Mouse (Mus musculus) embryonic facial prominence, embryonic 10.5 days (tissue): ENCODE measurements at regions not wholly inside any gene's neighbourhood (a gene's known extent, or its start where the extent isn't known, plus 50 kb on each side); places are given as distances from the start of the nearest gene placed in this dataset.
A peak's percentile ranks its signal among the peaks of the same experiment; 100 is the strongest.
"Not testable (repeated sequence)": the region's sequence is repeated elsewhere in the genome, so short reads cannot be mapped to it uniquely, and the experiment has no call there.

ENCODE experiments used
- DNase-seq: peaks from one replicate; pipeline ENCODE4 v3.0.0-alpha.2; 2017; ENCODE audit warnings: low spot score
- H3K27ac ChIP-seq: fragments of 300-500 bp; sonication (generic); replicated peaks from 2 replicates; pipeline ENCODE4 v1.5.1; 2016; ENCODE audit warnings: mild to moderate bottlenecking
- H3K27me3 ChIP-seq: fragments of 300-500 bp; sonication (generic); replicated peaks from 2 replicates; pipeline ENCODE4 v1.6.1; 2016; ENCODE audit warnings: low read depth, mild to moderate bottlenecking; ENCODE audit not compliant: poor library complexity, severe bottlenecking
- H3K36me3 ChIP-seq: fragments of 300-500 bp; sonication (generic); replicated peaks from 2 replicates; pipeline ENCODE4 v1.6.1; 2016; ENCODE audit warnings: mild to moderate bottlenecking, moderate library complexity
- H3K4me1 ChIP-seq: fragments of 300-500 bp; sonication (generic); 2 replicates; pipeline ENCODE4 v1.6.1; 2016
- H3K4me3 ChIP-seq: fragments of 300-500 bp; sonication (generic); 2 replicates; pipeline ENCODE4 v1.5.1; 2016; ENCODE audit warnings: mild to moderate bottlenecking, moderate library complexity
- H3K9me3 ChIP-seq: fragments of 300-500 bp; sonication (generic); 2 replicates; pipeline ENCODE4 v1.6.1; 2016; ENCODE audit warnings: mild to moderate bottlenecking
- WGBS: fragments of 180-500 bp; shearing (Covaris S2); methylation state at CpG from one replicate; pipeline ENCODE4 v1.1.7; 2016; 5-methylcytosine and 5-hydroxymethylcytosine counted together

DNA sequence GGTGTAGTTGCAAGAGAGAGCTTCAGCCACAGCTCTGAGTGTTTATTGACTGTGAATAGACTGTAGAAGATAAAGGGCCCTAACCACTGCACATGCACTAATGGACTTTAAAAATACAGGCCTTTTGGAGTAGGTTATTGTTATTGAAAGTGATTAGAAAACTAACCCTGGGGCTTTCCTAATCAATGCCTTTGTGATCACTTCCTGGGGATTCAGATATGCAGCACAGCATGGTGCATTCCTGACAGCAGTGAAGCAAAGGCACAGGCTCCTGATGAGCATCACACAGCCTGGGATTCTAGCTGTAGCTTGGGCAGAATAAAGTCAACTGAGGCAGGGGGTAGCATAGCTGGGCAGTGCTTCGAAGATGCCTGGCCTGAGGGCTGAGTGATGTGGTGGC lies 87.3 kb downstream of the Gm11077 start:
- WGBS, result 37% methylated on average over 1 of the region's 1 CpGs
- Histone ChIP-seq H3K27me3 (no peaks in the 10 kb centered on the region), H3K4me1 (peaks cover 6% of the 10 kb centered on the region; the same call in 1 of the 2 replicates), H3K4me3 (no peak overlapping the region), H3K27ac (no peak overlapping the region), H3K9me3 (no peaks in the 10 kb centered on the region), H3K36me3 (no peaks in the 10 kb centered on the region)
- DNase-seq, result no peak

DNA sequence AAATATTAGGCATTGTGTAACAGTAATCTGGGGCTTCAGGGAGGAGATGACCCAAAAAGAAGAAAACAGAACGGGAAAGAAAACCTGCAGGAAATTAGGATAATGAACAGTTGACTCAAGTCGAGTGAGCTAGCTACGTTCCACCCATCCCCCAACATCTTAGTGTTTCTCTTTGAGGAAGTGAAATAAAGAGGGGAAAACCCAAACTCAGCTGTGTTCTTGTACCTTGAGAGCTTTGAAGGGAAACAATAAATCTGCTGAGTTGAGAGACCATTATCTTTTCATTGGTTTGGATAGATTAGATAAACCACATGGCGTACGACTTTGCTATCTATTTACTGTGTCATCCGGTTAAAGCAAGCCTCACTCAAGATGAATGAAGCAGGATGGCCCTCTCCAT lies 87.7 kb downstream of the Gm11077 start:
- Histone ChIP-seq H3K4me3 (no peak overlapping the region), H3K36me3 (no peaks in the 10 kb centered on the region), H3K9me3 (no peaks in the 10 kb centered on the region), H3K4me1 (peaks cover 6% of the 10 kb centered on the region; the same call in 1 of the 2 replicates), H3K27me3 (no peaks in the 10 kb centered on the region), H3K27ac (no peak overlapping the region)
- DNase-seq, result no peak
- WGBS, result 50% methylated on average over 6 of the region's 6 CpGs

DNA sequence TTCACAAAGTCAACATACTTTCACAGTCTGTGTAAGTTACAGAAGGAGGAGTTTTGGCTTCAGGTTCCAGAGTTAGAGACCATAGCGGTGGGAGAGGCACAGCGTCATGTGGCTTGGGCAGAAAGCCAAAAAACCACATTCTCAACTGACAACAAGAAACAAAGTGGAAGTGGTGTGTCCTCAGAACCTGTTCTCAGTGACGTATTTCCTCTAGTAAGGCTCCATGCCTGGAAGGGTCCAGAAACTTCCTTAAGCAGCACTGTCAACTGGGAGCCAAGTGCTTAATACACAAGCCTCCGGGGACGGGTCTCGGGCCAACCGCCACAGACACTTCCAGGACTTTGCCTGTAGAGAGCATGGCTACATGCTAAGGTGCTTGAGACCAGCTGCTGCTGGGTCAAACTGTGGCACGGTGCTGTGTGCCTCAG lies 90.4 kb downstream of the Gm11077 start:
- Histone ChIP-seq H3K36me3 (no peaks in the 10 kb centered on the region), H3K4me3 (no peak overlapping the region), H3K27me3 (no peaks in the 10 kb centered on the region), H3K27ac (no peak overlapping the region), H3K4me1 (peaks cover 6% of the 10 kb centered on the region; the same call in 1 of the 2 replicates), H3K9me3 (no peaks in the 10 kb centered on the region)
- 88% methylated on average over 8 of the region's 8 CpGs for WGBS
- DNase-seq, result no peak

DNA sequence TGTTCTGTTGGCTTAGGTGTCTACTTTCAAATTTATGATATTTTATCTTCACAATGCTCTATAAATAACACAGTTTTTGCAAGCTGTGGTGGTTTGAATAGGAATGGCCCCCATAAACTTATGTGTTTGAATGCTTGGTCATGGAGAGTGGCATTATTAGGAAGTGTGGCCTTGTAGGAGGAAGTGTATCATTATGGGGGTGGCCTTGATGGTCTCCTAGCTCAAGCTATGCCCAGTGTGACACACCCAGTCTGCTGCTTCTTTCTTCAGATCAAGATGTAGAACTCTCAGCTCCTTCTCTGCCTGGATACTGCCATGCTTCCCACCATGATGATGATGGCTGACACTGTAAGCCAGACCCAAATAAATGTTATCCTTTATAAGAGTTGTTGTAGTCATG lies 97.4 kb downstream of the Gm11077 start:
- Histone ChIP-seq H3K4me3 (no peak overlapping the region), H3K27ac (no peak overlapping the region), H3K9me3 (no peaks in the 10 kb centered on the region), H3K4me1 (no peaks in the 10 kb centered on the region), H3K27me3 (no peaks in the 10 kb centered on the region), H3K36me3 (no peaks in the 10 kb centered on the region)
- no peak for DNase-seq

DNA sequence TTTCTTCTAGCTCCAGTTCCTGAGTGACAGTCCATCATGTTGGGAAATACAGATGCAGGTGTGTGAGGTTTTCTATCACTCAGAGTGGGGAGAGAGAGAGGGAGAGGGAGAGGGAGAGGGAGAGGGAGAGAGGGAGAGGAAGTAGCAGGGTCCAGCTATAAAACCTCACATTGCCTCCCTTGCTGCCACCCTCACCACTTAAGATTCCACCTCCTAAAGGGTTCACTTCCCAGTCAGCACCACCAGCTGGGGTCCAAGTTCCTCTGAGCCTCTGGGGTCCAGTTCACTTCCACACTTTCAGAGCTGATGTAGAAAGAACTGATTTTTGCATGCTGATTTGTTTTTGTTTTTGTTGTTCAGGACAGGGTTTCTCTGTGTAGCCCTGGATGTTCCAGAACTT lies 98.6 kb downstream of the Gm11077 start:
- no peaks in the 10 kb centered on the region for H3K27me3 ChIP-seq
- H3K4me3 ChIP-seq, result no peak overlapping the region
- no peak overlapping the region for H3K27ac ChIP-seq
- no peaks in the 10 kb centered on the region for H3K9me3 ChIP-seq
- no peak for DNase-seq
- no peaks in the 10 kb centered on the region for H3K36me3 ChIP-seq
- no peaks in the 10 kb centered on the region for H3K4me1 ChIP-seq

DNA sequence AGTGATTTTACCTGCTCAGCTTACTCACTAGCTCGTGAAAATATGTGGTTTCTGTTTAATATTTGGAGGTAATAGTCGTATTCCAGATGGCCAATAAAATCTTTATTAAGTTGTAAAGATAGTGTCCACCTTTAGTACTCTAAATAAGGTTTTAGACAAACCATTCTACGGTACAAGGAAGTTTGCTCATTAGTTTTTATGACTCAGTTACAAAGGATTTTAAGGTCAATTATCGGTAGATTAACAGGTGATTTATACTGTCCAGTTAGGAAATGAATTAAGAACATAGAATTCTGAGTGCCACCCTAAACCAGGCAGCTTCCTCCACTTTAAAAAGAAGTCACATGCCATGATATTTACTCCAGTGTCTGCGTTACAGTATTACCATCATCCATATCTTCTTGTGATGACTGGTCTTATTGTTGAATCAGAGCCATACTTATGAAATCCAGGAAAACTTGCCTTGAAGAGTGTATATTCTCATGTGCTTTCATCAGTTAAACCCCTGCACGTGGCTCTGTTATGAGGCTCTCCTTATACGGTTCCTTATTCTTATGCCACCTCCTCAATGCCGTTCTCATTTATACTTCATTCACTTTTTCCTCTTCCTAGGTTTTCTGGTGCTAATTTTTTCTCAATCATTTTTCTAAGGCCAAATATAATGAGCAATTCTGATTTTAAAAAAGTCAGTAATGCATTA lies 114.4 kb downstream of the Gm11077 start:
- DNase-seq, result no peak

DNA sequence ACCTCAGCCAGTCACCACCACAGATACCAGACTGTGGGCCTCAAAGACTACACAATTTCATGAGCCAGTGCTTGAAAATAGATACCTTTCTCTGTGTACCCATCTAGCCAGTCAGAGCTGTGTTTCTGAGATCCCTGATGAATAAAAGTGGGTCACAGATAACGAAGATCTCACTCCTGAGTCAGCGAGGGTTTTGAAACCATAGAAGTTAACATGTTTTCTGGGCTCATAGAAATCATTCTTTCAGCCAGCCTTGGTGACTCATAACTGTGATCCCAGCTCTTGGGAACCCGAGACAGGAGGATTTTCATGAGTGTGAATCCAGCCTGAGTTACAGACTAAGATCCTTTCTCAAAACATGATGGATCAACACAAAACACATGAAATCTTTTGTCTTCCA lies 118.1 kb downstream of the Gm11077 start:
- H3K9me3 ChIP-seq, result no peaks in the 10 kb centered on the region
- H3K4me1 ChIP-seq, result peaks cover under 1% of the 10 kb centered on the region
- no peak overlapping the region for H3K4me3 ChIP-seq
- no peaks in the 10 kb centered on the region for H3K36me3 ChIP-seq
- WGBS, result 89% methylated on average over 3 of the region's 3 CpGs
- no peak for DNase-seq
- H3K27me3 ChIP-seq, result no peaks in the 10 kb centered on the region
- H3K27ac ChIP-seq, result no peak overlapping the region

More for the DNA sequence above, 114.4 kb downstream of the Gm11077 start:
- Histone ChIP-seq H3K27me3 (no peaks in the 10 kb centered on the region), H3K27ac (no peak overlapping the region), H3K36me3 (no peaks in the 10 kb centered on the region), H3K4me1 (no peaks in the 10 kb centered on the region), H3K9me3 (no peaks in the 10 kb centered on the region), H3K4me3 (no peak overlapping the region)
- WGBS, result 89% methylated on average over 8 of the region's 8 CpGs

DNA sequence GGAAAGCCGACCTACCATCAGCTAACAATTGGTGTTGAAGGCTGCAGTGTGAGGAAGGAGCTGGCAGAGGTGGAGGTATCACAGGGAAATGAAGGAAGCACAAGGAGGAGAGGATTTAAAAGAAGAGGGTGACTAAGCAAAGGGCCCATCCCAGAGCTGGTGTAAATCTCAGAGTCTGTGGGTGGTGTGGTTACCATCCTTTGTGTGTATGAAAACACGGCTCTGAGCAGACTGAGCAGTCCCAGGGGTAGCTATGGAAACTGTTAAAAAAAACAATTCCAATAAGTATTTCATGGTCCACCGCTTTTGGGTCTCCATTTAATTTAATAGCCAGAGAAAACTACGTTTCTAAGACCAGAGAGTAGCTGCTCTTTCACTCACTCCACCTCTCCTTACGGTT lies 123.3 kb downstream of the Gm11077 start:
- Histone ChIP-seq H3K4me1 (peaks cover 40% of the 10 kb centered on the region), H3K9me3 (no peaks in the 10 kb centered on the region), H3K36me3 (no peaks in the 10 kb centered on the region), H3K4me3 (no peak overlapping the region), H3K27ac (no peak overlapping the region), H3K27me3 (no peaks in the 10 kb centered on the region)
- 75% methylated on average over 5 of the region's 5 CpGs for WGBS
- no peak for DNase-seq

DNA sequence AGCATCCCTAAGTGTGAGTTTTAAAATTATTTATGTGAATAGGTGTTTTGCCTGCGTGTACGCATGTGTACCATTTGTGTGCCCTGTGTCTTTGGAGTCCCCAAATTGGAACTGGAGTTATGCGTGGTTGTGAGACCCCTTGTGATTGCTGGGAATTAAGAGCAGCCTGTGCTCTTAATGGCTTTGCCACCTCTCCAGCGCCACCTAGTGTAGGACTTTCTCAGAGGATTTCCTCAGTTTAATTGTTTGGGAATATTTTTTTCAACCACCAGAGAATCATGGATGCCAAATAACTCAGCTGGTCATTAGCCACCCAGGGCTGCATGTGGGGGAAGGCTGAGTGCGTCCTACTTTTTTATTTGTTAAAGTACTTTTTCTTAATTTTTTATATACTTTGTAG lies 124.4 kb downstream of the Gm11077 start:
- Histone ChIP-seq H3K27ac (no peak overlapping the region), H3K4me1 (peaks cover 41% of the 10 kb centered on the region), H3K36me3 (no peaks in the 10 kb centered on the region), H3K4me3 (no peak overlapping the region), H3K27me3 (no peaks in the 10 kb centered on the region), H3K9me3 (no peaks in the 10 kb centered on the region)
- peak; percentile 58 for DNase-seq
- WGBS, result 48% methylated on average over 5 of the region's 5 CpGs

DNA sequence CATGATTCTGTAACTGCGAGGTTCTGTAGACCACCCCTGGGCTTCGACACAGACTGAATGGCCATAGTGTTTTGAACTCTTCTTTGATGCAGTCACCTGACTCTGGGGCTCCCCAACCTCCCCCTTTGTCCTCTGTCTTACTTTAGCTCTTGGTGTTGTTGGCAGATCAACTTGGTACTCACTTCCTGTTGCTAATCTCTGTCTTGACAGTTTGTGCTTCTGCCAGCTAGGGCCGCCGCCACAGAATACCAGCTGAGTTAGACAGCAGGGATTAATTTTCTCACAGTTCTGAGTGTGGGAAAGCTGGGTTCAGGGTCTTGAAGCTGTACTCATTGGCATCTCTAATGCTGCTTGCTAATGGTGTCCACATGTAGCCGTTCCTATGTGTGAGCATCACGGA lies 125.6 kb downstream of the Gm11077 start:
- 65% methylated on average over 6 of the region's 6 CpGs for WGBS
- no peaks in the 10 kb centered on the region for H3K9me3 ChIP-seq
- H3K4me3 ChIP-seq, result no peak overlapping the region
- no peaks in the 10 kb centered on the region for H3K36me3 ChIP-seq
- peak overlapping the region; percentile 80 for H3K27ac ChIP-seq
- H3K4me1 ChIP-seq, result peaks cover 41% of the 10 kb centered on the region
- DNase-seq, result peak; percentile 18
- H3K27me3 ChIP-seq, result no peaks in the 10 kb centered on the region

DNA sequence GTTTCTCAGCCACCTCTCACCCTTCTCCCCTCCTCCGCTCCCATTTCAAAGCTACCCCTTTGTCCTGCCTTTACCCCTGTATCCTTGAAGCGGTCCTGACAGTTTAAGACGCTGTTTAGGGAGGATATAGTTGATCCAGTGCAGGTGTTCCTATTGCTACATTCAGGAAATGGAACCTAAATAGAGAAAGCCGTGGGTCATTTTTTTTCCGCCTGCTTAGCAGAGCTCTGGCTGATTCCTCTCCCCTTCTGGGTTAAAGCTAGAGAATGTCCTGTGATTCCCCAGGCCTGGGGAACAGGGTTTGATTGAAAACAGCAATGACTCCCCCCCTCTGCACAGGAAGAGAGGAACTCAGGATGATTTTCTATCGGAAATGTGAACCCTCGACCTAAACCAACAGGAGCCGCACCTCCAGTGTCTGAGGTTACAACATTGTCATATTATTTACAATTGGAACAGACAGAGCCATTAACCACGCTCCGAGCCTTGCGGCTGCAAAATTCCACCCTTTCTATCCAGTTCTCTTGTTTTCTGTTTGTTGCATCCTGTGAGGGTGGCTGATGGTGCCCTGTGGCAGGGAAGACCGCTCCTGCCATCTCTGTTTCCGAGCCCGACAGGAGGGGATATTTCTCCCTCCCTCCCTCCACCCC lies 127.5 kb downstream of the Gm11077 start:
- Histone ChIP-seq H3K27ac (peak overlapping the region; percentile 80), H3K4me1 (peaks cover 41% of the 10 kb centered on the region), H3K4me3 (peak overlapping the region; percentile 45), H3K27me3 (no peaks in the 10 kb centered on the region), H3K9me3 (no peaks in the 10 kb centered on the region), H3K36me3 (no peaks in the 10 kb centered on the region)
- DNase-seq, result peak; percentile 73
- WGBS, result 12% methylated on average over 14 of the region's 14 CpGs

DNA sequence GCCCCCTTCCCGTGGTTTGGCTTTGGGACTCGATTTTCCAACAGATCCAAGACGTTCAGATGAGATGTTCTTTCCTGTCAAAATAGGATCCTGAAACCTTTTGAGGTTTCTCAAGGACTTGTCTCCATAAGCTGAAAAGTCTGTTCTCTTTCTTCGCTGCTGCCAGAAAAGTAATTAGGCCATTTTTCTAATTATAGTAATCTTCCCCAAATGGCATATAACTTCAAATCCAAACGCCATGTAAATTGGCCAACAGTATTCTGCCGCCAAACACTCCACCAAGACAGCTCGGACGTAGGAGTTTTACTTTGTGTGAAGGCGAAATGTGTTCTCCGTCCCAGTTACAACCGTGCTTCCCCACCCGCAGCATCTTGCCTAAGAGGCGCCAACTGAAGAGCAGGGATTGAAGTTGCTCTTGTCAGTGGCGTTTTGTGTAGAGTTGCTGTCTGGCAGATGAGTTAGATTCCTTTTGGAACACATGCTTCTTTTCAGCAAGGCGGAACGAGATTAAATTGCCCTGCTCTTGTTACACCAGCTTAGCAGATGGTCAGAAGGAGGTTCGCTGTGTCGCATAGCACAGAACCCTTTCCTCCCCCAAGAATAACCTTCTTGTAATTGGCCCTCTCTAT lies 128.1 kb downstream of the Gm11077 start:
- peak overlapping the region; percentile 45 for H3K4me3 ChIP-seq

DNA sequence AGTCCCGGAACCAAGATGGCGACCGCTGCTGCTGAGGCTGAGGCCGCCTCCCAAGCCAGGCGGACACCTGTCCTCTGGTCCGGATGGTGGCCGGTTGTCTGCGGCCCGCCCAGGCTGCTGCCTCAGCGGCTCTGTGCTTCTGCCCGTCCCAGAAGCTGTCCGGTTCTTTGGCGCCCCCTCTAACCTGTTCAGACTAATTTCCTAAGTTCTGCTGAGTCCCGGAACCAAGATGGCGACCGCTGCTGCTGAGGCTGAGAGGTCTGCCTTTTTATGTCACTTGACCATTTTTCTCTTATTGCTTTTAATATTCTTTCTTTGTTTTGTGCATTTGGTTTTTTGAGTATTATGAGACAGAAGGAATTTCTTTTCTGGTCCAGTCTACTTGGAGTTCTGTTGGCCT lies 140.4 kb downstream of the Gm11077 start:
- not testable (repeated sequence) for DNase-seq, H3K36me3 ChIP-seq, H3K27me3 ChIP-seq, H3K4me1 ChIP-seq, H3K27ac ChIP-seq, H3K4me3 ChIP-seq, H3K9me3 ChIP-seq
- WGBS, result 96% methylated on average over 11 of the region's 16 CpGs

More for the DNA sequence above, 128.1 kb downstream of the Gm11077 start:
- Histone ChIP-seq H3K27me3 (no peaks in the 10 kb centered on the region), H3K4me1 (peaks cover 40% of the 10 kb centered on the region), H3K9me3 (no peaks in the 10 kb centered on the region), H3K27ac (peak overlapping the region; percentile 80), H3K36me3 (no peaks in the 10 kb centered on the region)
- peak; percentile 64 for DNase-seq
- 18% methylated on average over 18 of the region's 18 CpGs for WGBS
